Mouse (Mus musculus): ENCODE results near the gene Mpst. TPM values are rescaled to one million over a fixed set of nuclear protein-coding genes. Genes with fewer than 3 reads are reported as not detected.
A peak's percentile ranks its signal among the peaks of the same experiment; 100 is the strongest.

Gene Mpst
- polyA plus RNA-seq, 1 experiment from 2014 or later = 2.3 TPM

DNA sequence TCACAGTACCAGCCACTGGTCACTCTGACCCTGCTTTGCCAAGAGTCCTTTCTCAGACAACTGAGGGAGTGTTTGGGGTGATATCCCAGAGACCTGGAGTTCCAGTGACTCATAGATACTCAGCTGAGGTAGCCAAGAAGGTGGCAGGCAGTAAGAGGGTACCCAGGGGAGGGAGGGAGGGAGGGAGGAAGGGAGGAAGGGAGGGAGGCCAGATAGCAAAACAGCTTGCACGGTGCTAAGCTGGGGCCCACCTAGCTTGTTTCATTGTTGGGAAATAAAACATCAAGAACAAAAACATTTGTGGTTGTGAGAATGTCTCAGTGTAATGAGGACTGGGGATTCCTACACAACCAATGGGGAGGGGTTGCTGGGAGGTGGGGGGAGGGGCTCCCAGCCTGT, 7.5 kb downstream of the Mpst start:
- no peak overlapping the region for H3K4me3 ChIP-seq (ENCODE audit: low read depth, low read length)
- DNase-seq (ENCODE audit: low spot score, missing footprints) = peak; percentile 44
- H3K27ac ChIP-seq (ENCODE audit: low read depth, low read length) = no peak overlapping the region
- ATAC-seq (ENCODE audit: low FRiP score) = no peak
- peaks cover 24% of the 10 kb centered on the region for H3K27me3 ChIP-seq (ENCODE audit: control insufficient read depth, insufficient read depth, low read length)
- H3K9me3 ChIP-seq (ENCODE audit: control insufficient read depth, low read length) = no peaks in the 10 kb centered on the region
- H3K9ac ChIP-seq (ENCODE audit: low read length) = no peak overlapping the region
- WGBS = 64% methylated on average over 1 of the region's 1 CpGs
- no peak overlapping the region for H3K4me2 ChIP-seq
- peaks cover 15% of the 10 kb centered on the region for H3K4me1 ChIP-seq (ENCODE audit: control insufficient read depth, insufficient read depth, low read length)
- H3K36me3 ChIP-seq (ENCODE audit: control insufficient read depth, insufficient read depth, low read length) = no peaks in the 10 kb centered on the region

DNA sequence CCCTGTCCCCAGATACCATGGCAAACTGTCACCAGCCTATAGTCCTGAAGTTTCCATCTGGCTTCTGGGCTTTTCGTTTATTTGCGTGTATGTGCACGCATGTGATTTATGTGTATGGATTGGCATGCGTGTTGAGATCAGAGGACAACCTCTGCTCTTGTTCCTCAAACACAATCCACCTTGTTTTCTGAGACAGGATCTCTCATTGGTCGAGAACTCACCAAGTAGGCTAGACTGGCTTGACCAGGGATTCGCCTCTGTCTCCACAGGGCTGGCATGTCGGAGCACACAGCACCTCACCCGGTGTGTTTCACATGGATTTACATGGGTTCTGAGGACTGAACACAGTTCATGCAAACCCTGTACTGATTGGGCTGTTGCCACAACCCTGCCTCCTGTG, 7.9 kb downstream of the Mpst start:
- WGBS = 89% methylated on average over 8 of the region's 8 CpGs
- Histone ChIP-seq H3K27me3 (ENCODE audit: control insufficient read depth, insufficient read depth, low read length) (peaks cover 20% of the 10 kb centered on the region), H3K27ac (ENCODE audit: low read depth, low read length) (no peak overlapping the region), H3K4me2 (no peak overlapping the region), H3K9ac (ENCODE audit: low read length) (no peak overlapping the region), H3K4me1 (ENCODE audit: control insufficient read depth, insufficient read depth, low read length) (peaks cover 15% of the 10 kb centered on the region), H3K4me3 (ENCODE audit: low read depth, low read length) (no peak overlapping the region), H3K9me3 (ENCODE audit: control insufficient read depth, low read length) (no peaks in the 10 kb centered on the region), H3K36me3 (ENCODE audit: control insufficient read depth, insufficient read depth, low read length) (no peaks in the 10 kb centered on the region)
- ATAC-seq (ENCODE audit: low FRiP score) (no peak), DNase-seq (ENCODE audit: low spot score, missing footprints) (peak; percentile 37)

DNA sequence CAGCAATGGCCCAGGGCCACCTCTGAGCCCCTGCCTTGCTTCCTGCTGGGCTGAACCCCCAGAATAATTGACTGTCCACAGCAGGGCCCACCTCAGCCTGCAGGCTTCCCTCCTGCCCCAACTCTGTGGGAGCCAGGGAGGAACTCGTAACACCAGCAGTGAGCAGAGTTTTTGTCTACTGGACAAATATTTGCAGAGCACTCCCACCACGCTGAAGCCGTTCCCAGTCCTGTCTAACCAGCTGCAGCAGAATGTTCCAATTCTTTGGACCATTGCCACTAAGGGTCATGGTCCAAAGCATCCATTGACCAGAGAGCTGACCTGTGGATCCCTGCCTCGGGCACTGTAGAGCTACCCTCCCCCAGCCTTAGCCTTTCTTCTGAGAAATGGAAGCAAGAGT, 10.7 kb downstream of the Mpst start:
- no peak overlapping the region for H3K9ac ChIP-seq (ENCODE audit: low read length)
- H3K4me2 ChIP-seq = no peak overlapping the region
- no peaks in the 10 kb centered on the region; the same call in 1 of the 2 replicates for H3K27me3 ChIP-seq (ENCODE audit: control insufficient read depth, insufficient read depth, low read length)
- no peaks in the 10 kb centered on the region for H3K9me3 ChIP-seq (ENCODE audit: control insufficient read depth, low read length)
- WGBS = 20% methylated on average over 4 of the region's 4 CpGs
- peaks cover 5% of the 10 kb centered on the region; the same call in 1 of the 2 replicates for H3K4me1 ChIP-seq (ENCODE audit: control insufficient read depth, insufficient read depth, low read length)
- peak; percentile 81 for DNase-seq (ENCODE audit: low spot score, missing footprints)
- no peaks in the 10 kb centered on the region for H3K36me3 ChIP-seq (ENCODE audit: control insufficient read depth, insufficient read depth, low read length)
- no peak for ATAC-seq (ENCODE audit: low FRiP score)
- no peak overlapping the region for H3K27ac ChIP-seq (ENCODE audit: low read depth, low read length)
- H3K4me3 ChIP-seq (ENCODE audit: low read depth, low read length) = no peak overlapping the region

DNA sequence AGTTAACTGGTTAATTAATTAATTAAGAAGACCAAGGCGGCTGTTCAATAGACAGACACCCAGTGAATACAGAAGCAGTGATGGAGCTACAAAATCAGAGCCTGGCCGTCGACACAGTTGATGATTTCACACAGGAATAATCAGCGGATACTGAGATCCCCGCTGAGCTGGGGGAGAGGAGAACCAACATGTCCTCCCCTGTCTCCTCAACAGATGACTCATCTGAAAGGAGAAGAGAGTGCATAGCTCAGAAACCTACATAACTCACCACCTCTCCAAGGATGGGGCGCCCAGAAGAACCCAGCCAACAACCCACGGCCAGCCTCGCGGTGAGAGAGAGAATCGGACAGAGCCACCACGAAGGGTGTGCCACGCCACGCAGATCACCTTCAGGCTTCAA, 14.2 kb downstream of the Mpst start:
- Histone ChIP-seq H3K9ac (ENCODE audit: low read length) (no peak overlapping the region), H3K27ac (ENCODE audit: low read depth, low read length) (no peak overlapping the region), H3K36me3 (ENCODE audit: control insufficient read depth, insufficient read depth, low read length) (no peaks in the 10 kb centered on the region), H3K9me3 (ENCODE audit: control insufficient read depth, low read length) (no peaks in the 10 kb centered on the region), H3K27me3 (ENCODE audit: control insufficient read depth, insufficient read depth, low read length) (no peaks in the 10 kb centered on the region), H3K4me2 (no peak overlapping the region), H3K4me3 (ENCODE audit: low read depth, low read length) (no peak overlapping the region), H3K4me1 (ENCODE audit: control insufficient read depth, insufficient read depth, low read length) (peaks cover 8% of the 10 kb centered on the region; the same call in 1 of the 2 replicates)
- 89% methylated on average over 13 of the region's 13 CpGs for WGBS
- no peak for ATAC-seq (ENCODE audit: low FRiP score)
- peak; percentile 33 for DNase-seq (ENCODE audit: low spot score, missing footprints)

DNA sequence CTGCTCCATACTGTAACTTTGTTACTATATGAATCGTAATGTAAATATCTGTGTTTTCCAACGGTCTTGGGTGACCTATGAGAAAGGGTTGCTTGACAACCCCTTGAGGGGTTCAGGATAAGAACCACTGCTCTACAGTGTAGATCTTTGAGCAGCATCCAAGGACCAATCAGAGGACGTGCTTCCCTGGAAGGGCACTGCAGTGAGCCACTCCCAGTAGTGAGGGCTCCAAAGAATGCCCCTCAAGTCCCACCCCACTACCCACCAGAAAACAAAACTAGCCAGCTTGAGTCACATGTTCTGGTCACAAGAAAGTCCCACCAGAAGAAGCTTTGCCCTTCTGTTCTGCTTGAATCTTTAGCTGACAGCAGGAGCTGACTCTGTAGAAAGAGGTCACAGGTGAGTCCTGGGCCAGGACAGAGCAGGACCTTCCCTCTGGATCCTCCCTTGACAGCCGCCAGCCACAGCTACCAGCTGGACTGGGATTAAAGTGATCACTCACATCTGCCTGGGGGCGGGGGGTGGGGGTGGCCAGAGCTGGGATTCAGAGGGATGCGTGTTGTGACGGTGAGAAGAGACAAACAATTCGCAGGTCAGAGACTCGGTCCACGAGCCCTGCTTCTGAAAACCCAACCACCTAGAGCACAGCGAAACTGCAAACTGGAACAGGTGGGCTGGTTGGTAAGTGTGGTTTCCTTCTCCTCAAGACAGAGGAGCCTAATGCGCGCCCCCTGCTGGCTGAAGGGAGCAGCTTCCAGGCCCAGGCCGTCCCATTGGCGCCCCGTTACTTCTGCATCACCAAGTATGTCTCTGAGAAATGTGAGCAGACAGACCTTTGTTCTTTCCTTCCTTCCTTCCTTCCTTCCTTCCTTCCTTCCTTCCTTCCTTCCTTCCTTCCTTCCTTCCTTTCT, 16.1 kb downstream of the Mpst start:
- WGBS = 18% methylated on average over 16 of the region's 16 CpGs
- DNase-seq (ENCODE audit: low spot score, missing footprints) = peak; percentile 96
- Histone ChIP-seq H3K4me3 (ENCODE audit: low read depth, low read length) (no peak overlapping the region), H3K27me3 (ENCODE audit: control insufficient read depth, insufficient read depth, low read length) (no peaks in the 10 kb centered on the region), H3K36me3 (ENCODE audit: control insufficient read depth, insufficient read depth, low read length) (no peaks in the 10 kb centered on the region), H3K9ac (ENCODE audit: low read length) (no peak overlapping the region), H3K9me3 (ENCODE audit: control insufficient read depth, low read length) (no peaks in the 10 kb centered on the region), H3K4me2 (no peak overlapping the region), H3K4me1 (ENCODE audit: control insufficient read depth, insufficient read depth, low read length) (peaks cover 3% of the 10 kb centered on the region; the same call in 1 of the 2 replicates), H3K27ac (ENCODE audit: low read depth, low read length) (no peak overlapping the region)
- peak; percentile 68; the same call in 1 of the 2 replicates for ATAC-seq (ENCODE audit: low FRiP score)

DNA sequence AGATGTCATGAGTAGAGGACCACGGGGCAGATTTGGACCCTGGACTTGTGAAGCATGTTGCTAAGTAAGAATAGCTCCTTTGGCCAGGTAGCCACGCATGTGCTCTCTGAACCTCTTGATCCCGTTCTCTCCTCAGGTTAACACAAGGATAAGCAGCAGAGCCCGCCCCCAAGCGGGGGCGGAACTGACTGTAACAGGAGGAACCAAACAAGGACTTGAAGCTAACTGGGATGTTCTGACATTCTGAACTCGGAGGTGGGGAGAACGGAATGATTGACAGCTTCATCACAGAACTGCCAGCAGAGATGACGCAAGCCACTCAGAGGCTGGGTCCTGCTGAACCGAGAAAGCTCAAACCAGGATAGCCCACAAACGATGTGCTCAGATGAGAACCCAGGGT, 18.3 kb downstream of the Mpst start:
- no peak for ATAC-seq (ENCODE audit: low FRiP score)
- DNase-seq (ENCODE audit: low spot score, missing footprints) = no peak
- no peaks in the 10 kb centered on the region for H3K27me3 ChIP-seq (ENCODE audit: control insufficient read depth, insufficient read depth, low read length)
- H3K9me3 ChIP-seq (ENCODE audit: control insufficient read depth, low read length) = no peaks in the 10 kb centered on the region
- peaks cover 6% of the 10 kb centered on the region for H3K4me1 ChIP-seq (ENCODE audit: control insufficient read depth, insufficient read depth, low read length)
- no peak overlapping the region for H3K4me2 ChIP-seq
- no peak overlapping the region for H3K27ac ChIP-seq (ENCODE audit: low read depth, low read length)
- H3K4me3 ChIP-seq (ENCODE audit: low read depth, low read length) = no peak overlapping the region
- 32% methylated on average over 11 of the region's 11 CpGs for WGBS
- H3K36me3 ChIP-seq (ENCODE audit: control insufficient read depth, insufficient read depth, low read length) = no peaks in the 10 kb centered on the region
- no peak overlapping the region for H3K9ac ChIP-seq (ENCODE audit: low read length)

DNA sequence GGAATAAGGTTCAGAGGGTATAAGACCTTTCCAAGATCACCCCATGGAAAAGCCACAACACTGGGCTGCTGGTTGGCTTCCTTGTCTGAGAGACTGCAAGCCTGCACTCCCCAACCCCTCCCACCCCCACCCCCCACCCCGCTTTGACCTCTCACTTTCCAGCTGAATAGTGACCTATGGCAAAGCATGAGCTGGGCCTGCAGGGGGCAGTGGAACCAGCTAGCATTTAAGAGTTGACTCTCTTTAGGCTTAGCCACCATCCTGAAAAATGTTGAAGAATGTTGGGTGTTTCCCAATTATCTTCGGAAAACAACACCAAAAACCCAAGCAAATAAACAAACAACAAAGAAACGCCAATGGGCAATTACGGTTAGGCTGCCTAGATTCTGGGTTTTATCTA, 19.0 kb downstream of the Mpst start:
- Histone ChIP-seq H3K4me3 (ENCODE audit: low read depth, low read length) (no peak overlapping the region), H3K27ac (ENCODE audit: low read depth, low read length) (no peak overlapping the region), H3K4me1 (ENCODE audit: control insufficient read depth, insufficient read depth, low read length) (peaks cover 10% of the 10 kb centered on the region), H3K9me3 (ENCODE audit: control insufficient read depth, low read length) (no peaks in the 10 kb centered on the region), H3K27me3 (ENCODE audit: control insufficient read depth, insufficient read depth, low read length) (no peaks in the 10 kb centered on the region), H3K4me2 (no peak overlapping the region), H3K36me3 (ENCODE audit: control insufficient read depth, insufficient read depth, low read length) (no peaks in the 10 kb centered on the region), H3K9ac (ENCODE audit: low read length) (no peak overlapping the region)
- WGBS = 65% methylated on average over 4 of the region's 4 CpGs
- DNase-seq (ENCODE audit: low spot score, missing footprints) = no peak
- no peak for ATAC-seq (ENCODE audit: low FRiP score)

DNA sequence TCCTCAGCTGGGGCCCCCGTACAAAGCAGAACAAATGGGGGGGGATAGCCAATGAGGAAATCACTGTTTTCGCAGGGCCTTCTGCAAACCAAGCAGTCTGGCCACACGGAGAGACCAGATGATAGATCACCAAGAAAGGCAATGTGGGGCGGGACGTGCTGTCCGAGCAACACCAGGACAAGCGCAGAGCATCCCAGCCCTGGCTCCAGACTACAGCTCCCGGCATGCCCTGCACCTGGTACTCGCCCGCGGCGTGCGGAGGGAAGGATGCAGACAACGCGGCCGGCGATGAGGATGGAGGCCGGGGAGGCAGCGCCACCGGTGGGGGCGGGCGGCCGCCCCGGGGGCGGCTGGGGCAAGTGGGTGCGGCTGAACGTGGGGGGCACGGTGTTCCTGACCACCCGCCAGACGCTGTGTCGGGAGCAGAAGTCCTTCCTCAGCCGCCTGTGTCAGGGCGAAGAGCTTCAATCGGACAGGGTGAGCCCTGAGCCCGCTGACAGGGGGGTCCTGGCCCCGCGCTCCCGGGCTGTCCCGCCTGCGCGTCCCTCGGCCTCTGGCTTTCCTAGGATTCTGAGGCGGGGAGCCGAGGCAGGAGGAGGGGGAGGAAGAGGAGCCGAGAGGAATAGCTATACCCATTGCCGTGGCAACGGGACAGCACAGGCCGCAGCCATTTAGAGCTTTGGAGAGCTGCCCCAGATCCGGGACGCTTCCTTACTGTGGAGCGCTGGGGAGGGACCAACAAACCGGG, 22.3 kb downstream of the Mpst start, which contains the start of gene Kctd17:
Gene Kctd17, plus strand, starts transcription at position 174 of the 748 bp plus-strand sequence.
- H3K36me3 ChIP-seq (ENCODE audit: control insufficient read depth, insufficient read depth, low read length) = peaks cover 3% of the 10 kb centered on the region
- ATAC-seq (ENCODE audit: low FRiP score) = peak; percentile 92
- no peaks in the 10 kb centered on the region for H3K9me3 ChIP-seq (ENCODE audit: control insufficient read depth, low read length)
- H3K27ac ChIP-seq (ENCODE audit: low read depth, low read length) = peak within 1 kb of the TSS; percentile 27
- DNase-seq (ENCODE audit: low spot score, missing footprints) = peak; percentile 95
- H3K4me3 ChIP-seq (ENCODE audit: low read depth, low read length) = peak within 1 kb of the TSS; percentile 68
- peak within 1 kb of the TSS; percentile 71 for H3K4me2 ChIP-seq
- H3K9ac ChIP-seq (ENCODE audit: low read length) = peak within 1 kb of the TSS; percentile 77
- no peaks in the 10 kb centered on the region for H3K27me3 ChIP-seq (ENCODE audit: control insufficient read depth, insufficient read depth, low read length)
- 1% methylated on average over 46 of the region's 52 CpGs for WGBS
- peaks cover 8% of the 10 kb centered on the region for H3K4me1 ChIP-seq (ENCODE audit: control insufficient read depth, insufficient read depth, low read length)

DNA sequence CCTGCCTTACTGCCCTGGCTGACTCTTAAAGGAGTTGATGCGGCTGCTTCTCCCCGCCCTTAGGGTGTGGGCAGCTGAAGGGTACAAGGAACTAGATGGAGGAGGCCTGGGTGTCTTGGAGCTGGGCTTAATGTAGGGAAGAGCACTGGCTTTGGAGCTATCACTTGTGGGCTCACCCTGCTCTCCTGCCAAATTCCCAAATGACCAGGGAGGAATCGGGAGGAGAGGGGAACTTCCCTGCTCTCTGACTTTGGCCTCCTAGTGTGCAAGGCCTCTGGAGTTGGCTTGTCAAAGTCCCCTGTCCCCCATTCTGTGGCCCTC, 22.9 kb downstream of the Mpst start:
- Histone ChIP-seq H3K9ac (ENCODE audit: low read length) (peak overlapping the region; percentile 77), H3K4me2 (peak overlapping the region; percentile 71), H3K4me3 (ENCODE audit: low read depth, low read length) (peak overlapping the region; percentile 68), H3K36me3 (ENCODE audit: control insufficient read depth, insufficient read depth, low read length) (peaks cover 5% of the 10 kb centered on the region), H3K27ac (ENCODE audit: low read depth, low read length) (peak overlapping the region; percentile 27), H3K9me3 (ENCODE audit: control insufficient read depth, low read length) (no peaks in the 10 kb centered on the region), H3K4me1 (ENCODE audit: control insufficient read depth, insufficient read depth, low read length) (peaks cover 8% of the 10 kb centered on the region), H3K27me3 (ENCODE audit: control insufficient read depth, insufficient read depth, low read length) (no peaks in the 10 kb centered on the region)
- DNase-seq (ENCODE audit: low spot score, missing footprints) (no peak), ATAC-seq (ENCODE audit: low FRiP score) (no peak; the same call in 1 of the 2 replicates)
- 3% methylated on average over 3 of the region's 3 CpGs for WGBS
